Mouse (Mus musculus): ENCODE measurements around the gene 2510002D24Rik. TPM values are rescaled to one million over a fixed set of nuclear protein-coding genes. Genes with fewer than 3 reads are reported as not detected.

The 2510002D24Rik gene
- total RNA-seq, 1 experiment = 10.5 TPM

GRCm38 (mm10) chr16:18796645-18797044 is 39.7 kb upstream of the 2510002D24Rik start:
- TF ChIP-seq MAFK (IDR thresholded peaks at IDR 0.05; ENCODE audit: insufficient read depth, low read depth, low read length) = no peak
- no peak for TF ChIP-seq ZNF384 (IDR thresholded peaks at IDR 0.05; ENCODE audit: low read depth, low read length)
- TF ChIP-seq HCFC1 (IDR thresholded peaks at IDR 0.05; ENCODE audit: borderline replicate concordance, insufficient read depth, low read length) = no peak
- no peak for TF ChIP-seq ZC3H11A (IDR thresholded peaks at IDR 0.05; ENCODE audit: borderline replicate concordance, low read depth, low read length)
- TF ChIP-seq CHD2 (IDR thresholded peaks at IDR 0.05; ENCODE audit: low read depth, low read length) = no peak
- in situ Hi-C loops (cut with MboI; ENCODE audit: low sequenced_read_pairs in 2 of 2, unreplicated experiment in 2 of 2) = loop anchor here (10.0 kb wide), 1 partner anchor 102 kb away; no protein-coding TSS in a partner anchor
- H3K4me3 ChIP-seq (ENCODE audit: insufficient read depth in 1 of 2, low read depth in 1 of 2, low read length in 2 of 2, poor library complexity in 1 of 2, severe bottlenecking in 1 of 2) = no peak overlapping the region
- H3K36me3 ChIP-seq (ENCODE audit: control insufficient read depth, insufficient read depth, low read length, poor library complexity, severe bottlenecking) = peaks cover 60% of the 10 kb centered on the region
- no peaks in the 10 kb centered on the region for H3K9me3 ChIP-seq (ENCODE audit: control insufficient read depth, insufficient read depth, low read depth, low read length)
- no peak overlapping the region for H3K27ac ChIP-seq (ENCODE audit: insufficient read depth, low read depth, low read length, poor library complexity, severe bottlenecking)
- no peaks in the 10 kb centered on the region for H3K4me1 ChIP-seq (ENCODE audit: control insufficient read depth in 2 of 2, insufficient read depth in 2 of 2, low read length in 2 of 2, poor library complexity in 1 of 2)
- no peak for DNase-seq (ENCODE audit: low read depth, low spot score)
- no peak overlapping the region for H3K9ac ChIP-seq (ENCODE audit: insufficient read depth, low read depth, low read length, poor library complexity, severe bottlenecking)

- in situ Hi-C loops (cut with MboI; ENCODE audit: low sequenced_read_pairs in 2 of 2, unreplicated experiment in 2 of 2) = loop anchor here (10.0 kb wide), 1 partner anchor 103 kb away; no protein-coding TSS in a partner anchor
- TF ChIP-seq MAFK (IDR thresholded peaks at IDR 0.05; ENCODE audit: insufficient read depth, low read depth, low read length) (no peak), HCFC1 (IDR thresholded peaks at IDR 0.05; ENCODE audit: borderline replicate concordance, insufficient read depth, low read length) (no peak), ZNF384 (IDR thresholded peaks at IDR 0.05; ENCODE audit: low read depth, low read length) (no peak), CHD2 (IDR thresholded peaks at IDR 0.05; ENCODE audit: low read depth, low read length) (no peak), ZC3H11A (IDR thresholded peaks at IDR 0.05; ENCODE audit: borderline replicate concordance, low read depth, low read length) (no peak)
- Histone ChIP-seq H3K36me3 (ENCODE audit: control insufficient read depth, insufficient read depth, low read length, poor library complexity, severe bottlenecking) (peaks cover 53% of the 10 kb centered on the region), H3K4me3 (ENCODE audit: insufficient read depth in 1 of 2, low read depth in 1 of 2, low read length in 2 of 2, poor library complexity in 1 of 2, severe bottlenecking in 1 of 2) (no peak overlapping the region), H3K27ac (ENCODE audit: insufficient read depth, low read depth, low read length, poor library complexity, severe bottlenecking) (no peak overlapping the region), H3K9me3 (ENCODE audit: control insufficient read depth, insufficient read depth, low read depth, low read length) (no peaks in the 10 kb centered on the region), H3K9ac (ENCODE audit: insufficient read depth, low read depth, low read length, poor library complexity, severe bottlenecking) (no peak overlapping the region), H3K4me1 (ENCODE audit: control insufficient read depth in 2 of 2, insufficient read depth in 2 of 2, low read length in 2 of 2, poor library complexity in 1 of 2) (no peaks in the 10 kb centered on the region)
- no peak for DNase-seq (ENCODE audit: low read depth, low spot score)
These were observed 38.2 kb upstream of the 2510002D24Rik start for GRCm38 (mm10) chr16:18798151-18798550.

- 0 out of 2 replicates have a peak, but pooled peaks have one; percentile 46 for TF ChIP-seq ZC3H11A (IDR thresholded peaks at IDR 0.05; ENCODE audit: borderline replicate concordance, low read depth, low read length)
- TF ChIP-seq MAFK (IDR thresholded peaks at IDR 0.05; ENCODE audit: insufficient read depth, low read depth, low read length) = no peak
- DNase-seq (ENCODE audit: low read depth, low spot score) = no peak
- in situ Hi-C loops (cut with MboI; ENCODE audit: low sequenced_read_pairs in 2 of 2, unreplicated experiment in 2 of 2) = loop anchor here (10.0 kb wide), 1 partner anchor 104 kb away; no protein-coding TSS in a partner anchor
These were observed 37.5 kb upstream of the 2510002D24Rik start for GRCm38 (mm10) chr16:18798841-18799240.

GRCm38 (mm10) chr16:18805746-18806145 is 30.6 kb upstream of the 2510002D24Rik start:
- H3K9me3 ChIP-seq (ENCODE audit: control insufficient read depth, insufficient read depth, low read depth, low read length) = no peaks in the 10 kb centered on the region
- H3K27ac ChIP-seq (ENCODE audit: insufficient read depth, low read depth, low read length, poor library complexity, severe bottlenecking) = no peak overlapping the region
- TF ChIP-seq ZC3H11A (IDR thresholded peaks at IDR 0.05; ENCODE audit: borderline replicate concordance, low read depth, low read length) = no peak
- TF ChIP-seq ZNF384 (IDR thresholded peaks at IDR 0.05; ENCODE audit: low read depth, low read length) = no peak
- TF ChIP-seq CHD2 (IDR thresholded peaks at IDR 0.05; ENCODE audit: low read depth, low read length) = no peak
- no peak for TF ChIP-seq HCFC1 (IDR thresholded peaks at IDR 0.05; ENCODE audit: borderline replicate concordance, insufficient read depth, low read length)
- TF ChIP-seq MAFK (IDR thresholded peaks at IDR 0.05; ENCODE audit: insufficient read depth, low read depth, low read length) = no peak
- no peaks in the 10 kb centered on the region for H3K4me1 ChIP-seq (ENCODE audit: control insufficient read depth in 2 of 2, insufficient read depth in 2 of 2, low read length in 2 of 2, poor library complexity in 1 of 2)
- H3K36me3 ChIP-seq (ENCODE audit: control insufficient read depth, insufficient read depth, low read length, poor library complexity, severe bottlenecking) = peaks cover 26% of the 10 kb centered on the region
- H3K9ac ChIP-seq (ENCODE audit: insufficient read depth, low read depth, low read length, poor library complexity, severe bottlenecking) = no peak overlapping the region
- no peak for DNase-seq (ENCODE audit: low read depth, low spot score)
- H3K4me3 ChIP-seq (ENCODE audit: insufficient read depth in 1 of 2, low read depth in 1 of 2, low read length in 2 of 2, poor library complexity in 1 of 2, severe bottlenecking in 1 of 2) = no peak overlapping the region
- in situ Hi-C loops (cut with MboI; ENCODE audit: low sequenced_read_pairs in 2 of 2, unreplicated experiment in 2 of 2) = no loop called here

More at GRCm38 (mm10) chr16:18798841-18799240, 37.5 kb upstream of the 2510002D24Rik start:
- H3K4me3 ChIP-seq (ENCODE audit: insufficient read depth in 1 of 2, low read depth in 1 of 2, low read length in 2 of 2, poor library complexity in 1 of 2, severe bottlenecking in 1 of 2) = no peak overlapping the region
- H3K36me3 ChIP-seq (ENCODE audit: control insufficient read depth, insufficient read depth, low read length, poor library complexity, severe bottlenecking) = peaks cover 50% of the 10 kb centered on the region
- H3K9ac ChIP-seq (ENCODE audit: insufficient read depth, low read depth, low read length, poor library complexity, severe bottlenecking) = no peak overlapping the region
- H3K27ac ChIP-seq (ENCODE audit: insufficient read depth, low read depth, low read length, poor library complexity, severe bottlenecking) = no peak overlapping the region
- no peaks in the 10 kb centered on the region for H3K4me1 ChIP-seq (ENCODE audit: control insufficient read depth in 2 of 2, insufficient read depth in 2 of 2, low read length in 2 of 2, poor library complexity in 1 of 2)
- no peaks in the 10 kb centered on the region for H3K9me3 ChIP-seq (ENCODE audit: control insufficient read depth, insufficient read depth, low read depth, low read length)

- Histone ChIP-seq H3K9ac (ENCODE audit: insufficient read depth, low read depth, low read length, poor library complexity, severe bottlenecking) (no peak overlapping the region), H3K4me3 (ENCODE audit: insufficient read depth in 1 of 2, low read depth in 1 of 2, low read length in 2 of 2, poor library complexity in 1 of 2, severe bottlenecking in 1 of 2) (no peak overlapping the region), H3K9me3 (ENCODE audit: control insufficient read depth, insufficient read depth, low read depth, low read length) (no peaks in the 10 kb centered on the region), H3K27ac (ENCODE audit: insufficient read depth, low read depth, low read length, poor library complexity, severe bottlenecking) (no peak overlapping the region), H3K4me1 (ENCODE audit: control insufficient read depth in 2 of 2, insufficient read depth in 2 of 2, low read length in 2 of 2, poor library complexity in 1 of 2) (peaks cover 0 to 3% of the 10 kb centered on the region in 2 experiments; a peak in 1 of 4 replicates), H3K36me3 (ENCODE audit: control insufficient read depth, insufficient read depth, low read length, poor library complexity, severe bottlenecking) (peaks cover 23% of the 10 kb centered on the region)
- TF ChIP-seq ZC3H11A (IDR thresholded peaks at IDR 0.05; ENCODE audit: borderline replicate concordance, low read depth, low read length) = no peak
- no peak for TF ChIP-seq CHD2 (IDR thresholded peaks at IDR 0.05; ENCODE audit: low read depth, low read length)
- no peak for TF ChIP-seq MAFK (IDR thresholded peaks at IDR 0.05; ENCODE audit: insufficient read depth, low read depth, low read length)
- TF ChIP-seq HCFC1 (IDR thresholded peaks at IDR 0.05; ENCODE audit: borderline replicate concordance, insufficient read depth, low read length) = no peak
- TF ChIP-seq ZNF384 (IDR thresholded peaks at IDR 0.05; ENCODE audit: low read depth, low read length) = no peak
- no peak for DNase-seq (ENCODE audit: low read depth, low spot score)
- in situ Hi-C loops (cut with MboI; ENCODE audit: low sequenced_read_pairs in 2 of 2, unreplicated experiment in 2 of 2) = no loop called here
These were observed 27.4 kb upstream of the 2510002D24Rik start for GRCm38 (mm10) chr16:18809001-18809400.
